Mouse (Mus musculus): ENCODE measurements at regions not wholly inside any gene's neighbourhood (a gene's known extent, or its start where the extent isn't known, plus 50 kb on each side); places are given as distances from the start of the nearest gene placed in this dataset.

DNA sequence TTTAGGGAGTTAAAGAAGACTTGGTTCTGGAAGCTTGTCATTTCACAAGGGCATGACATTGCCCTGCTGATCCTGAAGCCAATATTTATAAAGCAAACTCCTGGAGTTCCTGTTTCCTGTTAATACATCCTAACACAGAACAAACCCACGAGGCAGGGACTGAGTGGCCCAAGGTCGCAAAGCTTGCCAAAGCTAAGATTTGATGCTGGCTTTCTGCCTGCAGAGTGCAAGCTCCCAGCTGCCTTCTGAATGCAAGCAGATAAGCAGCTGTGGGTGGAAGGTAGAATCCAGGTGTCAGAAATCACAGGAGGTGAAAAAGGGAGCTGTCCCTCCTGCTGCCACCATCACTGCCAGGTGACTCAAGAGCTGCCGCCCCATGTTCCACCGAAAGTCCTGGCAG, 99.6 kb upstream of the Kirrel3 start:
- TF ChIP-seq POLR2A (IDR thresholded peaks at IDR 0.05; ENCODE audit: borderline replicate concordance, insufficient read depth, low read length) (no peak), CTCF (IDR thresholded peaks at IDR 0.05; ENCODE audit: borderline replicate concordance, insufficient read depth, low read depth, low read length) (no peak)

Measured in cerebellum, adult 2 months (tissue).